32 mouse cellular contexts compared by ENCODE assay signal in the genomic region with DNA sequence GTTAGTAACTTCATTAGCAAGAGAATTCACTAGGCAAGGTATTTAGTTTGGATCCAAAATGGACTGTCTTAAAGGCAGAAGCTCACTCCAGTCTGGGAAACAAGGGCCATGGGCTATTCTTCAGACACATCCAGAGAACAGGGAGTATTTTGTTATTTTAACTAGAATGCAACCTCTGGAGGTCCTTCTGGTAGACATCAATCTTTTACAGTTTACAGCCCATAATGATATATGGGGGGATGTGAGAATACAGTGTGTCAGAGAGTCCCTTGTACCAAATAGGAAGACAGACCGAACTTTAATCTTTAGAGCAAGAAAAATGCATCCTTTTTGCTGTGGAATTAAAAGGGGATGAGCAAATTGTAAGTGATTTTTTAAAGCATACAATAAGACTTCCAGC.
"Had no signal": no experiment of that assay in that cellular context is flagged by ENCODE, and none has a peak within 500 bp of the region (broad histone marks: within the 10 kb centered on the region; RNA-seq: fewer than 3 reads in every experiment).

No protein-coding gene starts in this region.

- DNase-seq: left cerebral cortex, postnatal 4 days; liver; liver, embryonic 13.5 days; liver, postnatal 0 days; lung, adult 18-20 months; lung, adult 2 months; lung, embryonic 14.5 days; lung, postnatal 10 days; lung, postnatal 14 days; lung, postnatal 36 days; lung, postnatal 4 days; midbrain, embryonic 14.5 days had no signal

- H3K9ac ChIP-seq: limb, embryonic 12.5 days; limb, embryonic 13.5 days; limb, embryonic 15.5 days; liver, embryonic 12.5 days; liver, embryonic 13.5 days; liver, embryonic 14.5 days; liver, embryonic 15.5 days; liver, postnatal 0 days; lung, embryonic 14.5 days; lung, embryonic 15.5 days; midbrain, embryonic 12.5 days; midbrain, embryonic 13.5 days; midbrain, embryonic 15.5 days; neural tube, embryonic 12.5 days; neural tube, embryonic 13.5 days had no signal

- H3K9me3 ChIP-seq: limb, embryonic 10.5 days; limb, embryonic 12.5 days; limb, embryonic 13.5 days; limb, embryonic 15.5 days; liver, embryonic 12.5 days; liver, embryonic 13.5 days; liver, embryonic 15.5 days; lung, embryonic 15.5 days; midbrain, embryonic 10.5 days; midbrain, embryonic 12.5 days; midbrain, embryonic 13.5 days; midbrain, embryonic 15.5 days; neural tube, embryonic 12.5 days; neural tube, embryonic 13.5 days had no signal

- ATAC-seq: liver, embryonic 12.5 days; liver, postnatal 0 days; lung, postnatal 0 days; midbrain, embryonic 13.5 days; midbrain, embryonic 15.5 days; midbrain, embryonic 16.5 days had no signal

- H3K4me1 ChIP-seq: limb, embryonic 12.5 days; limb, embryonic 13.5 days; limb, embryonic 15.5 days; liver, embryonic 12.5 days; liver, embryonic 13.5 days; liver, embryonic 15.5 days; lung, embryonic 15.5 days; midbrain, embryonic 10.5 days; midbrain, embryonic 12.5 days; midbrain, embryonic 13.5 days; midbrain, embryonic 15.5 days; neural tube, embryonic 12.5 days; neural tube, embryonic 13.5 days had no signal

- H3K36me3 ChIP-seq: limb, embryonic 10.5 days; limb, embryonic 12.5 days; limb, embryonic 13.5 days; limb, embryonic 15.5 days; liver, embryonic 12.5 days; liver, embryonic 13.5 days; liver, embryonic 15.5 days; lung, embryonic 15.5 days; midbrain, embryonic 10.5 days; midbrain, embryonic 12.5 days; midbrain, embryonic 13.5 days; midbrain, embryonic 15.5 days; neural tube, embryonic 12.5 days; neural tube, embryonic 13.5 days had no signal

- H3K4me2 ChIP-seq: limb, embryonic 12.5 days; limb, embryonic 13.5 days; limb, embryonic 15.5 days; liver, embryonic 11.5 days; liver, embryonic 12.5 days; liver, embryonic 13.5 days; liver, embryonic 15.5 days; lung, embryonic 14.5 days; lung, embryonic 15.5 days; midbrain, embryonic 11.5 days; midbrain, embryonic 12.5 days; midbrain, embryonic 13.5 days; midbrain, embryonic 15.5 days; neural tube, embryonic 12.5 days; neural tube, embryonic 13.5 days had no signal

- H3K27me3 ChIP-seq: limb, embryonic 12.5 days; limb, embryonic 13.5 days; limb, embryonic 15.5 days; liver, embryonic 12.5 days; liver, embryonic 13.5 days; liver, embryonic 15.5 days; lung, embryonic 15.5 days; megakaryocyte, embryonic 14.5 days; midbrain, embryonic 12.5 days; midbrain, embryonic 13.5 days; midbrain, embryonic 15.5 days; neural tube, embryonic 12.5 days; neural tube, embryonic 13.5 days had no signal

- H3K27ac ChIP-seq: limb, embryonic 10.5 days; limb, embryonic 12.5 days; limb, embryonic 13.5 days; limb, embryonic 15.5 days; liver, embryonic 12.5 days; liver, embryonic 13.5 days; liver, embryonic 14.5 days; liver, embryonic 15.5 days; lung, embryonic 15.5 days; midbrain, embryonic 10.5 days; midbrain, embryonic 12.5 days; midbrain, embryonic 13.5 days; midbrain, embryonic 15.5 days; neural tube, embryonic 12.5 days; neural tube, embryonic 13.5 days had no signal

- H3K4me3 ChIP-seq: limb, embryonic 10.5 days; limb, embryonic 12.5 days; limb, embryonic 13.5 days; limb, embryonic 15.5 days; liver, embryonic 12.5 days; liver, embryonic 13.5 days; liver, embryonic 15.5 days; lung, embryonic 15.5 days; megakaryocyte, embryonic 14.5 days; midbrain, embryonic 10.5 days; midbrain, embryonic 12.5 days; midbrain, embryonic 13.5 days; midbrain, embryonic 15.5 days; myocyte; neural tube, embryonic 12.5 days; neural tube, embryonic 13.5 days had no signal
